Mouse (Mus musculus): Measurements from ENCODE around the gene Edn2. TPM values are rescaled to one million over a fixed set of nuclear protein-coding genes. Genes with fewer than 3 reads are reported as not detected.

The Edn2 gene
- polyA plus RNA-seq, 1 experiment: 51.5 TPM

DNA sequence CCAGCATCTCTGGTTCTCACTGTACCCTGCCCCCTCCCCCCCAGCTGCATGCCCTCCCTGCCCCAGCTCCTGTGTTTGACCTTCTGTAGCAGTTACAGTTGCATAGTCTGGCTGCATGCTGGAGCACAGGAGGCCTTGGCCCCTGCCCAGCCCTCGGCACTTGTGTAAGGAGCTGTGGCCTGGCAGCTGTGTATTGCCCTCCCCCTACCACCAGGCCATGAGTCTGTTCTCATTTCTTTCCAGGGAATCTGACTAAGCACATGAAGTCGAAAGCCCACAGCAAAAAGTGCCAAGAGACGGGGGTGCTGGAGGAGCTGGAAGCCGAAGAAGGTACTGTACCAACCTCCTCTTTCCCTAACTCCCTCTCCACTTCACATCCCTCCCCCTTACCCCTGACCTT lies 33.0 kb upstream of the Edn2 start:
- no peaks in the 10 kb centered on the region for H3K36me3 ChIP-seq (ENCODE audit: control insufficient read depth, insufficient read depth, low read length)
- peaks cover 6% of the 10 kb centered on the region; the same call in 1 of the 2 replicates for H3K4me1 ChIP-seq (ENCODE audit: control insufficient read depth, insufficient read depth, insufficient read length, low read length)
- no peak overlapping the region for H3K4me3 ChIP-seq (ENCODE audit: low read depth, low read length)
- no peak for TF ChIP-seq POLR2A (IDR thresholded peaks at IDR 0.05; ENCODE audit: low read depth, low read length)
- WGBS: 77% methylated on average over 4 of the region's 4 CpGs
- H3K27ac ChIP-seq (ENCODE audit: insufficient read depth, low read depth, low read length): no peak overlapping the region
- H3K27me3 ChIP-seq (ENCODE audit: control insufficient read depth, insufficient read depth, low read length): no peaks in the 10 kb centered on the region

- Histone ChIP-seq H3K4me3 (ENCODE audit: low read depth, low read length) (no peak overlapping the region), H3K4me1 (ENCODE audit: control insufficient read depth, insufficient read depth, insufficient read length, low read length) (peaks cover 6% of the 10 kb centered on the region; the same call in 1 of the 2 replicates), H3K36me3 (ENCODE audit: control insufficient read depth, insufficient read depth, low read length) (no peaks in the 10 kb centered on the region), H3K27ac (ENCODE audit: insufficient read depth, low read depth, low read length) (no peak overlapping the region), H3K27me3 (ENCODE audit: control insufficient read depth, insufficient read depth, low read length) (no peaks in the 10 kb centered on the region)
- TF ChIP-seq POLR2A (IDR thresholded peaks at IDR 0.05; ENCODE audit: low read depth, low read length) (no peak), CTCF (IDR thresholded peaks at IDR 0.05; ENCODE audit: extremely low read depth, insufficient read length, insufficient replicate concordance, low read depth, low read length) (peak; percentile 75; the same call in 1 of the 2 replicates)
- WGBS: 52% methylated on average over 4 of the region's 4 CpGs
Observed at GRCm38 (mm10) chr4:120129233-120129885, 31.6 kb upstream of the Edn2 start.

- H3K36me3 ChIP-seq (ENCODE audit: control insufficient read depth, insufficient read depth, low read length): no peaks in the 10 kb centered on the region
Observed at GRCm38 (mm10) chr4:120130926-120131325, 30.1 kb upstream of the Edn2 start.

DNA sequence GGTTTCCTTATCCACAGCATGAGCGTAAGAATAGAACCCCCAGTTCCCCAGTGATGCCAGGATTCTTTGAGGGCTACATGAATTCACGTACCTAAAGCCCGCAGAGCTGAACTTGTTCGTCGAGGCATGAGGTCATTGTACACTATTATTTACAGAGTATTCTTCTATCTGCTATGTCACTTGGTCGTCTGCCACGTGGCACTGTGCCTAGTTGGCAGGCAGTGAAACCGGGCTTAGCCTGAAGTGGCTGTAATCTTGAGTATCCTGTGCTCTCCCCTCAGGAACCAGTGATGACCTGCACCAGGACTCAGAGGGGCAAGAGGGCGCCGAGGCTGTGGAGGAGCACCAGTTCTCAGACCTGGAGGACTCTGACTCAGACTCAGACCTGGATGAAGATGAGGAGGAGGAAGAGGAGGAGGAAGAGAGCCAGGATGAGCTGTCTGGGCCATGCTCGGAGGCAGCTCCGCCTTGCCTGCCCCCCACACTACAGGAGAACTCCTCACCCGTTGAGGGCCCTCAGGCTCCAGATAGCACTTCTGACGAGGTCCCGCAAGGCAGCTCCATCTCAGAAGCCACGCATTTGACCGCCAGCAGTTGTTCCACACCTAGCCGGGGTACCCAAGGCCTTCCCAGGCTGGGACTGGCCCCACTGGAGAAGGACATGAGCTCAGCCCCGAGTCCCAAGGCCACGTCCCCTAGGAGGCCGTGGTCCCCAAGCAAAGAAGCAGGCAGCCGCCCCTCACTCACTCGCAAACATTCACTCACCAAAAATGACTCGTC lies 29.4 kb upstream of the Edn2 start:
- no peak overlapping the region for H3K27ac ChIP-seq (ENCODE audit: insufficient read depth, low read depth, low read length)
- TF ChIP-seq POLR2A (IDR thresholded peaks at IDR 0.05; ENCODE audit: low read depth, low read length) (no peak), CTCF (IDR thresholded peaks at IDR 0.05; ENCODE audit: extremely low read depth, insufficient read length, insufficient replicate concordance, low read depth, low read length) (no peak)
- 56% methylated on average over 24 of the region's 24 CpGs for WGBS

More at GRCm38 (mm10) chr4:120130926-120131325, 30.1 kb upstream of the Edn2 start:
- TF ChIP-seq CTCF (IDR thresholded peaks at IDR 0.05; ENCODE audit: extremely low read depth, insufficient read length, insufficient replicate concordance, low read depth, low read length): no peak
- no peak for TF ChIP-seq POLR2A (IDR thresholded peaks at IDR 0.05; ENCODE audit: low read depth, low read length)
- no peaks in the 10 kb centered on the region for H3K27me3 ChIP-seq (ENCODE audit: control insufficient read depth, insufficient read depth, low read length)
- WGBS: 85% methylated on average over 4 of the region's 4 CpGs
- no peak overlapping the region for H3K4me3 ChIP-seq (ENCODE audit: low read depth, low read length)
- H3K27ac ChIP-seq (ENCODE audit: insufficient read depth, low read depth, low read length): no peak overlapping the region
- peaks cover 6% of the 10 kb centered on the region; the same call in 1 of the 2 replicates for H3K4me1 ChIP-seq (ENCODE audit: control insufficient read depth, insufficient read depth, insufficient read length, low read length)

DNA sequence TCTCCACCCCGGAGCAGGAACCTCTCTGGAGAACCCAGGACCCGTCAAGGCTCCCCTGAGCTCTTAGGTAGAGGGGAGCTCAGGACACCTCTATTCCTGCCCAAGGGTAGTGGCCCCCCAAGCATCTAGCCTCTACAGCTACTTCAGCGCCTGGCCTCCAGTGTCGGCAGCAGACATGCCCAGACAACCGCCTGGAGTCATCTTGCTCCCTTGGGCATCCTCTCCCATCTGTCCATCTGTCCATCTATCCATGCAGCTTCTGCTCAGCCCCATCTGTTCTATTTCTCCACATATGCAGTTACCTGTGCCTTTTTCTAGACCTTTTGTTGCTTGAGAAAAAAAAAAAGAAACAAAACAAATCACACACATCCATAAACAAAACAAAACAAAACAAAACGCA lies 26.8 kb upstream of the Edn2 start:
- H3K36me3 ChIP-seq (ENCODE audit: control insufficient read depth, insufficient read depth, low read length): no peaks in the 10 kb centered on the region

More for the DNA sequence above, 29.4 kb upstream of the Edn2 start:
- Histone ChIP-seq H3K27me3 (ENCODE audit: control insufficient read depth, insufficient read depth, low read length) (no peaks in the 10 kb centered on the region), H3K4me1 (ENCODE audit: control insufficient read depth, insufficient read depth, insufficient read length, low read length) (peaks cover 6% of the 10 kb centered on the region; the same call in 1 of the 2 replicates), H3K36me3 (ENCODE audit: control insufficient read depth, insufficient read depth, low read length) (no peaks in the 10 kb centered on the region), H3K4me3 (ENCODE audit: low read depth, low read length) (no peak overlapping the region)

DNA sequence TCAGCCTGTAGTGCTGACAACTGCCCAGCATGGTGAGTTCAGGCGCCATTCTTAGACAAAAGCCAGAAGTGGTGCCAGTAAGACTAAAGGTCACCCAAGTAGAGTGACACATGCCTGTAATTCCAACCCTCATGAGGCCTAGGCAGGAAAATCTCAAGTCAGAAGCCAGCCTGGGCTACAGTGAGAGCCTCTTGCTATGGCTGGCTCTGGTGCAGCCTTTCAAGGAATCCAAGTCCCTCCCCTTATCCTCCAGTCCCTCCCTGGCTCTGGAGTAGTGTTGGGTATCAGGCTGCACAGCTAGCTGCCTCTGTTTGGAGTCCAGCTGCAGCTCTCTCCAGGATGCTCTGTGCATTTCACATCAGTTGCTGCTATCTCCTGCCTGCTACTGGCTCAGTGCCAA lies 19.2 kb upstream of the Edn2 start:
- no peak for TF ChIP-seq POLR2A (IDR thresholded peaks at IDR 0.05; ENCODE audit: low read depth, low read length)
- TF ChIP-seq CTCF (IDR thresholded peaks at IDR 0.05; ENCODE audit: extremely low read depth, insufficient read length, insufficient replicate concordance, low read depth, low read length): no peak
- peaks cover 24% of the 10 kb centered on the region for H3K4me1 ChIP-seq (ENCODE audit: control insufficient read depth, insufficient read depth, insufficient read length, low read length)
- H3K27ac ChIP-seq (ENCODE audit: insufficient read depth, low read depth, low read length): no peak overlapping the region
- H3K36me3 ChIP-seq (ENCODE audit: control insufficient read depth, insufficient read depth, low read length): no peaks in the 10 kb centered on the region
- H3K4me3 ChIP-seq (ENCODE audit: low read depth, low read length): no peak overlapping the region
- 30% methylated on average over 1 of the region's 1 CpGs for WGBS
- no peaks in the 10 kb centered on the region for H3K27me3 ChIP-seq (ENCODE audit: control insufficient read depth, insufficient read depth, low read length)

More for the DNA sequence above, 26.8 kb upstream of the Edn2 start:
- H3K4me3 ChIP-seq (ENCODE audit: low read depth, low read length): no peak overlapping the region
- no peaks in the 10 kb centered on the region for H3K27me3 ChIP-seq (ENCODE audit: control insufficient read depth, insufficient read depth, low read length)
- H3K27ac ChIP-seq (ENCODE audit: insufficient read depth, low read depth, low read length): no peak overlapping the region
- WGBS: 92% methylated on average over 6 of the region's 6 CpGs
- H3K4me1 ChIP-seq (ENCODE audit: control insufficient read depth, insufficient read depth, insufficient read length, low read length): peaks cover 6% of the 10 kb centered on the region; the same call in 1 of the 2 replicates
- TF ChIP-seq CTCF (IDR thresholded peaks at IDR 0.05; ENCODE audit: extremely low read depth, insufficient read length, insufficient replicate concordance, low read depth, low read length) (no peak), POLR2A (IDR thresholded peaks at IDR 0.05; ENCODE audit: low read depth, low read length) (no peak)

GRCm38 (mm10) chr4:120142905-120143304 lies 18.1 kb upstream of the Edn2 start:
- WGBS: 33% methylated on average over 9 of the region's 9 CpGs
- Histone ChIP-seq H3K27ac (ENCODE audit: insufficient read depth, low read depth, low read length) (0 out of 2 replicates have a peak overlapping the region, but pooled peaks have one; percentile 14), H3K4me3 (ENCODE audit: low read depth, low read length) (no peak overlapping the region), H3K27me3 (ENCODE audit: control insufficient read depth, insufficient read depth, low read length) (no peaks in the 10 kb centered on the region), H3K36me3 (ENCODE audit: control insufficient read depth, insufficient read depth, low read length) (no peaks in the 10 kb centered on the region), H3K4me1 (ENCODE audit: control insufficient read depth, insufficient read depth, insufficient read length, low read length) (peaks cover 26% of the 10 kb centered on the region)
- TF ChIP-seq POLR2A (IDR thresholded peaks at IDR 0.05; ENCODE audit: low read depth, low read length): no peak
- peak; percentile 20; the same call in 1 of the 2 replicates for TF ChIP-seq CTCF (IDR thresholded peaks at IDR 0.05; ENCODE audit: extremely low read depth, insufficient read length, insufficient replicate concordance, low read depth, low read length)
